Mouse (Mus musculus) liver, embryonic 14.5 days (tissue): Measurements from ENCODE around the gene Lrfn2.

ENCODE experiments used
- CTCF ChIP-seq: IDR thresholded peaks from 2 replicates; pipeline ENCODE4 v1.5.1; 2016; ENCODE audit warnings: antibody characterized with exemption, low read depth, control low read depth
- EP300 ChIP-seq: IDR thresholded peaks from 2 replicates; pipeline ENCODE4 v1.6.1; 2016; ENCODE audit warnings: antibody characterized with exemption, low read depth

DNA sequence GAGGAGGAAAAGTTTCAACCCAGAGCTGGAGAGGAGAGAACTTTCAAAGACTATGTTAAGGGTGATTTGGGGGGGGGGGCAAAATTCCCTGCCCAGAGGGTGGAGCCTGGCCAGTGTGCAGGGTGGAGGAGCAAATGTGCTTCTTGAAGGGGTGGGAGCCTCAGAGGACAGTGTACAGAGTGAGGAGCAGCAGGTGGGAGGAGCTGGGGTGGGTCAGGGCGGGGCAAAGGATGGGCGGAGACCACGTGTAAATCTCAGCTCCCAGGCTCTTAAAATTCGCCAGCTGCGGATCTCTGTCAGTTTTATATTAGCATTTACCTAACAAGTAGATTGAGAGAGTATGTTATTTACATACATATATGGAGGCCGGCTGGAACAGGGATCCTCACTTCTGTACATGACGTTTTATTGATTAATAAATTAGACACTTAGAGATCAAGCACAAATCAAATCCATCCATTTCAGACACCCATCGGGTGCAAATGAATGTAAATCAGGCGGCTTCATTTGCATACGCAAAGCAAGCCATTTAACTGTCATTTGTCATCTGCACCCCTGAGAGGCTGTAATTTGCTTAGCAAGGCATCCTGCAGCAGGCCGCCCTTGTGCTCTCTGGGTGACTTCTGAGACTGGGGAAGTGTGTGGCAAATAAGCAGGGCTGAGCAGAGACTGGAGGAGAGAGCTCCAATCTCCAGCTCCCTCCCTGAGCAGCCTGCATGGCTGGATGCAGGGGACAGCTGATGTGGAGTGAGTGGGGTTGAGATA is 67.5 kb downstream of the Lrfn2 start:
- TF ChIP-seq CTCF (no peak), EP300 (no peak)
